Mouse (Mus musculus) mouse trophoblast stem cell (cell line): ENCODE measurements around the gene Rd3.

Source experiments
- in situ Hi-C, 2 experiments: fragments of 300-500 bp; cut with MseI, MboI; formaldehyde crosslinking; loops; 2 replicates in 1 of 2; 3 replicates in 1 of 2; pipeline ENCODE4 v1.15.1; 2025

Rd3 gene

DNA sequence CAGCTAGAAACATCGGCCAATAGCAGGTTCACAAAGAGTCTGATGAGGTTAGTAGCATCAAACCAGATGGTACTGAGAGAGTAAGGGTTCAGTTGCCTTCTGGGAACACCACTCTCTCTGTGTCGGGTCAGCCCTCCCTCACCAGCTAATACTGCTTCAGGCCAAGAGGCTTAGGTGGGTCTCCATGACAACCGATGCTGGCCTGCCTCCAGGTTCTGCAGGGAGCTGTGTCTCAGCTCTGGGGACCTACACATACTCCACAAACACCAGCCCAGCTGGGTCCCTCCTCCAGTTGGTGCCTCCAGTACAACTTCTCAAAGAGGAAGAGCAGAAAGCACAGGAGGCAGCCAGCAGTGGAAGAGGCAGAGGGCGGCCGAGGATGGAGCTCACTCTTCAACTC lies at the start of gene Rd3:
TSS of gene Rd3 (plus strand) at position 184 of the 400 bp plus-strand sequence.
- in situ Hi-C loops, result no loop called here

DNA sequence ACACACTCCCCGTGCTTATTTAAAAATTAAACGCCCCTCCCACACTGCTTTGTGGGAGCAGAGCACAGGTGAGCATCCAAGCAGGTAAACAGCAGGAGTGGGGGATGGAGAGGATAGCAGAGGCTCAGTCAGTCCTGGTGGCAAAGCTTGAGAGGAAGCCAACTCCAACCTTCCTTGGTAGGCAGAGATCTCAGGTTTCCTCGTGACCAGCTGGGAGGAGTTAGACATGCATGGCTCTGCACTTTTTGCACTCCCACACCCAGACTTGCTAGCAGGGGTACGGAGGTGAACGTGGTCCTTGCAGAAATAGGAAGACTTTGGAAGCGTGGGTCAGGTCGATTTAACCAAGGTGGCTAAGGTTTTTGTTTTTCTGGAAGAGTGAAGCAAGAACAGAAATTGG lies 48.8 kb upstream of the Rd3 start:
- in situ Hi-C loops, result no loop called here

DNA sequence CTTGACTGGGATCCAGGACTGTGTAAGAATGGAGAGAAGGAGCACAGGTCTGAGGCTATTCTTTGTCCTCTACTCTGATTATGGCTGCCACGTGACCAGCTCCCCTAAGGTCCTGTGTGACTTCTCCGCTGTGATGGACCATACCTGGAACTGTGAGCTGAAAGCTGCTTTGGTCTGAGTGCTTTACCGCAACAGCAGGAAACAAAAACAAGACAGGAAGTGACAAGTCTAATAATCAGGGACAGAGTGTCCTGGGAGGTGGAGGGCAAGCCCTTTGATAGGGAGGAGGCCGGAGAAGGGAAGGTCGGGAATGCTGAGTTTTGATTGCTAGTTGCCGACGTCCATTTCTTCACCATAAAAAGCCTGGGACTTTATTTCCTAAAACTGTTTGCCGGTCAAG lies 48.1 kb upstream of the Rd3 start:
- in situ Hi-C loops, result no loop called here

DNA sequence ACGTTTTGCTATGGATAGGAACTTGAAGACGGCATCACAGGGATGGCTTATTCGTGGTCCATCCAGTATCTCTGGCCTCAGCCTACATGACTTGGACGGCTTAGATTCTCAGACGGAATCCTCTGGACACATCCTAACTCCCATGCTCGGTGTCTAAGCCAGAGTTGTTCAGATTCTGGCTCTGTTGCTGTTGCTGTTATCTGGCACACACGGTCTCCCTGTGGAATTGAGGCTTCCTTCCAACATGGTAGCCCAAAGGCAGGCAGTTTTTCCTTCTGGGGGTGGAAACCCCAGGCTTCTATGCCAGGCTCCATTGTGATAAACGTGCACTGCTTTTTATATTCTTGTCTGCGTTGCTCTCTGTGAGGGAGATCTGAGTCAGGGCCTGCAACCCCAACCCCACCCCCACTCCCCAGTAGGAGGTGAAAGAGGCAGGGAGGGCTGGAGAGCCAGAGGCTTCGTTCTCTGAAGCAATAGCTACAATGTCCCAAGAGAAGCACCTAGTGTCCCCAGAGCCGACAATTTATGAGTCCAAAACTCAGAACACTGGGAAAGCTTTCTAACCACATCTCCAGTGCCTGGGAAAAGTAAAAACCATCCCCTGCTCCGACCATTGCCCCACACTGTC lies 47.2 kb upstream of the Rd3 start:
- in situ Hi-C loops, result no loop called here

DNA sequence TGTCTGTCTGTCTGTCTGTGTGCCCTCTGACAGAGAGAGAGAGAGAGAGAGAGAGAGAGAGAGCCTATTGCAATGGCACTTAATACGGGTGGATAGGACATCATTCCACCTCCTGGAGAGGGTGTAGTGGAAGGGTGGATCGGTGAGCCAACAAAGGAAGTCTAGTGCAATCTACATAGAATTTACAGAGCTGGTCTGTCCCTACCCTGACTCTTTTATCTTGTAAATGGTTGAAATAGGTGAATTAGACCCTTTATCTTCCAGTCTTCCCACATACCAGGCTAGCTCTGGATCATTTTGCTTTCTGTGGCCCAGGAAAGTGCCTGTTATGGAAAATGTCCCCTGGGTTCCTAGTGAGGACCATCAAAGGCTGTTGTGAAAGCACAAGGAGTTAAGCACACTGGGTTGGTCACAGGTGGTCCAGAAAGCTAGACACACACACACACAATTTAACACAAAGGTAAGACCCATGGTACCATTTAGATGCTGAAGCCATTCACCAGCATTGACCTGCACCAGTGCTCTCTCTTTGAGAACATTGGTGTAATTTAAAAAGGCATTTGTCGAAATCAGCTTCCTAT lies 46.6 kb upstream of the Rd3 start:
- in situ Hi-C loops, result no loop called here

DNA sequence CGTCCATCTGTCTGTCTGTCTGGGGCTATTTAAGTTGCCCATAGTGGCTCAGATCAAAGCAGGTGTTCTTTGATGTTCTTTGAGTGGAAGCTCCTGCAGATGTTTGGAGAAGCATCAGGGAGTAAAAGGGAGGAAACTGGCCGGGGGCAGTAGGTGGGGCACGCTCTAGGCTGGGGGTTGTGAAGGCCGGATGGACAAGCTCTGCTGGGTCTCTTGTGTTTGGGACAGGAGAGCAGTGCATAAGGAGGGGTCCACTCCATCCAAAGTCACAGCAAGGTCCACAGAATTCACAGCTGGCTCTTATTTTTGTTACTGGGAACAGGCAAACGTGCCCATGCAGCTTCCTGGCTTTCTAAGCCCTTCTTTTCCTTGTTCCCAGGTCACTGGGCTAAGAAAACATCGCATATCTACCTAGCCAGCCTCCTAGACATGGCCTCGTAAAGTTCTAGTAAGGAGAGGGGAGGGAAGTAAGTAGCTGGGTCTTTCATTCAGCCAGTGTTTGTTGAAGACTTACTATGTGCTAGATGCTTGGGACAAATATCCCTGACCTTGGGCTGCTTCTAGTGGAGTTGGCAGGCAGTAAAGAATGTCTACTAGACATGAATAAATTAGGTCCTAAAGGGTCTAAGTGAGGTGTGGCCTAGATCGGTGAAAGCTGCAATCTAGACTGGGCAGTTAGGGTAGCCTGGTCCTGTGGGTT lies 44.7 kb upstream of the Rd3 start:
- in situ Hi-C loops, result no loop called here

DNA sequence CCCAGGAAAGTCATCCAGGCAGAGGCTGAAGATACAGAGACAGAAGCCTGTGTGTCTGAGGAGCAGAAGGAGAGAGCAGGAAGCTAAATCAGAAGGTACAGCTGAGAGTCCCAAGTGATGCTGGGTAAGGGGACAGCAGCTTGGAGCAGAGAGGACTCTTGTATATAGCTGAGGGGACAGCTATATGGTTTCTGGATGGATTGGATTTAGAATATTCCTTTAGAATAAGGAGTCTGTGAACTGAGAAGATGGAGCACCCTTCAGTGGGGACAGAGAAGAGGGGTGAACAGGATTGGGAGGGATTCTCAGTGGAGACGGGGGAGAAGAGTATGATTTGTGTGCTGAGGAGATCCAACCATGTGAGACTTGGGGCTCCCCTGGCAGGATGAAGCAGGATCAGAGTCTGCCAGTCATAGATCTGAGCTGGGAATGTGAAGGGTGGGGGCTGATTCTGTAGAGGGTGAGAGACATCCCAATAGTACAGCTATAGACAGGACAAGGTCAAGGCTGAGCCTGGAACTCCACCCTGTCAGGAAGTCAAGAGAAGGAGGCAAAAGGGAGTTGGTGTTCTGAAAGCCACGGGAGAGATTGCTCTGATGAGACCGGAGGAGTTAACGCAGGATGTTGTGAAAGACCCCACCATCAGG lies 44.1 kb upstream of the Rd3 start:
- in situ Hi-C loops, result no loop called here

DNA sequence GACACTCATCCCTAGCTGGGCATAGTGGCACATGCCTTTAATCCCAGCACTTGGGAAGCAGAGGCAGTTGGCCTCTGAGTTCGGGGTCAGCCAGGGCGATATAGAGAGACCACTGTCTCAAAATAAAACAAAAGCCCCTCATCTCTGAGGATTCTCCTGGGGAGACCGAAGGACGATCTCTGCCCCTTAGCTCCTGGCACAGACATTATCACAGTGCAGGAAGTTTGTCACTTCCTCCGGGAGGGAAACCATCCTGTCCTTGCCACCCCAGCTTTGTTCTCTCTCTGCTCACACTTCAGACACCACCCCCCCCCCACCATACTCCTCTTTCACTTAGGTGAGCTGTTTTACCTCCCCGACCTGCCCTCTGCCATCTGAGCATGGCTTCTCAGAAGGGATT lies 33.5 kb upstream of the Rd3 start:
- in situ Hi-C loops, result no loop called here

DNA sequence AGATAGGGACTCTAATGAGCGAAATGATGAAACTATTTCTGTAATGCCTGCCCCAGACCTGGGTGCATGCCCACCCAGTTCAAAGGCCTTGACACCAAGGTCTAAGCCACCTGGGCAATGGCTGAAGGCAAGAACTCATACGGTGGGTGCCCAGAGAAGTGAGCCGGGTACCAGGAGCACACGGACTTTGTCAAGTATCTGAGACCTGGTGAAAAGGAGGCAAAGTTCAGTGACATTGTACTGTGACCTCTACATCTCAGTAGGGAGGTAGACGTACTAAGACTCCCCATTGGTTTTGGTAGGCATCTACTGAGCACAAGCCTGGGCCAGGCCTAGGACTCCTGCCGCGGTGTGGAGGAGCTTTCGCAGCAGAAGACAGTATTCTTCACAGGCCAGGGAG lies 31.8 kb upstream of the Rd3 start:
- in situ Hi-C loops, result no loop called here

DNA sequence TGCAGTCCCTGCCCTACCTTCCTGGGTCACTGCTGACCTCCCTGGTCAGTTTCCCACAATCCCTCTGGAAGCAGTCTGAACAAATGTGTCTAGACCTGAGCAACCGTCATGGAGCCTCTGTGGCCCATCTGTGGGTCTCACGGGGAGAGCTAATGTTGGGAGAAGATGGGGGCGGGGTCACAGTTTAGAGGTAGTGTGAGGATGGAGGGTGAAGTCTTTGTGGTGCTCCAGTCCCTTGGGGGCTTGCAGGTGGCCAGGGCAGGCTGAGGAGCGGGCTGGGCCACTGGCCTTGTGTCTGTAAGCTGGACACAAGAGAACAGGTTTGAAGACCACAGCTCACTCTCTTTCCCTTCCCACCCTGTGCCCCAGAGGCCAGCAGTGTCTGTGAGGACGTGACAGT lies 31.4 kb upstream of the Rd3 start:
- in situ Hi-C loops, result no loop called here

DNA sequence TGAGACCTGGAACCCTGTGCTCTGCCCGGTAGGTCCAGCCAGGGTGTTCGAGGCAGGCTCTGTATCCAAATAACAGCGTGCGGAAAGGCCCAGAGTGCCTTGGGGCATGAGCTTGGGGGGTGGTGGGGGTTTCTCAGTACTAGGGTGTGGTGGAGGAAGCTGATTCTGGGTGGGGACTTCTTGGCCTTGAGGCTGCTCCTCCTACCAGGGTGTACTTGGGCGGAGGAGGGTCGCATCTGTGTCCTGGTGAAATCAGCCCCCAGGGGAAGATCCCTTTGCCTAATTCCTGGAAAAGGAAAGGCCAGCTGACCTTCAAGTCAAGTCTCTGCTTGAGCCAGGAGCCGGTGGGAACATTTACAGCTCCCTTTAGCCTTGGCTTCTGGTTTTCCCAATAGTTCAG lies 30.9 kb upstream of the Rd3 start:
- in situ Hi-C loops, result no loop called here

DNA sequence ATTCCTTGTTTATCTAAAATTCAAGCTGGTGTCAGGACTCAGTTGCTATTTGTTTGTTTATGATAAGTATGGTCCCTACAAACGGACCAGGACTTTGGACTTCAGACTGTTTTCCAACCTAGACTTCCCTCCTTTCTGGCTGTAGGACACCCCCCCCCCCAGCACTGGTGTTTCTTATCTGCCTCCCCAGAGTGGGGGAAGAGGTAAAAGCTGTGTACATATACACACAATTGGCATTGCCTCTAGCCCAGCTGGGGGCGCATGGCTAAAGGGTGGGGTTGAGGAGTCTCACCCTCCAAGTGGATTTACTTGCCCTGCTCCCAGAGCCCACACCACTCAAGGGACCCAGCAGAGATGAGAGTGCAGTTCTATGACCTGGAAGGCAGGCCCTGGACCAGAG lies 30.3 kb upstream of the Rd3 start:
- in situ Hi-C loops, result no loop called here

DNA sequence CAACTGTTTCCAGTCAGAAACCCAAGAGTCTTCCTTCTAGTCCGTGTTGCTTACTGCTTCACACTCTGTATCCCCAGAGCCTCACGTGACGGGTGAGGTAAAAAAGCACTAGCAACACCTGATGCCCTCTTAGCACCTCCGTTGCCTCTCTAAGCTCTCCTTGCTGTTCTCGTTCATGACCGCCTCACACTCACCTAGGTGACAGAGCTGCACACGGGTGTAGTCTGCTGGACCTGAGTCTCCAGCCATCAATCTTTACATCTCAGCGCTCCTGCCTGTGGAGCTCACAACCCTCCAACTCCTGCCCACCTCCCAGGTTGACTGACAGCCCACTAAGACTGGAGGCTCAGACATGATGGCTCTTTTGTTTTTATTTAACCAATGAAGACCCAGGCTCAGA lies 29.4 kb upstream of the Rd3 start:
- in situ Hi-C loops, result no loop called here

DNA sequence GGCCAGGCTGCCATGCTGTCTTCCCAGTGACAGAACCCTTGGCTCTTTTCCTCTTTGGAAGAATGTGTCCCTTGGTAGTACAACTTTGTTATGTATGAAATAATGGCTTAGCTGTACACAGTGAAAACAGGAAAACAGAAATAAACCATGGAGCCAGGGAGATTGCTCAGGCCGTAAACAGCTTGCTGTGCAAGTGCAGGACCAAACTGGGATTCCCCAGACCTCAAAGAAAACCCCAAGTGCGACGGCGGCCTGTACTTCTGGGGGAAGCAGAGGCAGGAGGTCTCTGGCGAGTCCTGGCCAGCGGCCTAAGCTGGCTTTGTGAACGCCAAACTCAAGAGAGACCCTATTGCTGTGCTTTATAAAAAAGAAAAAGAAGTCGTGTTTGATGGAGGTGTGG lies 28.6 kb upstream of the Rd3 start:
- in situ Hi-C loops, result no loop called here

DNA sequence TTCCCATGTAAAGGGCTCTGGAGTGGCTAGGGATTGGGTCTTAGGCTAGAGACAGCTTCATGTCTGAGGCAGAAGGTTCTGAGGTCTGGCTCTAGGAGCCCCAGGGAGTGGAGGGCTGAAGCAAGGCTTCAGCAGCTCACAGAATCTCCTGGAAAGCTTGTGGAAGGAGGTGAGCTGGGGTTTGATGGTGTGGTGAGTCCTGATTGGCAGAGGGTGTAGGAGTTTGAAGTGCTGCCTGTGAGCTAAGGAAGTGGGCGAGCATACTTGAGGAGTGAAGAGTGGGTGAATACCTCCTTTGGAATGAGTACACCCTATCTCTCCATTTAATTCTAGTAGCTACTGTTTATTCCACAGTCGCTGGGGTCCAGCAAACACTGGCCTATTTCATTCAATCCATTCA lies 26.6 kb upstream of the Rd3 start:
- in situ Hi-C loops, result no loop called here

DNA sequence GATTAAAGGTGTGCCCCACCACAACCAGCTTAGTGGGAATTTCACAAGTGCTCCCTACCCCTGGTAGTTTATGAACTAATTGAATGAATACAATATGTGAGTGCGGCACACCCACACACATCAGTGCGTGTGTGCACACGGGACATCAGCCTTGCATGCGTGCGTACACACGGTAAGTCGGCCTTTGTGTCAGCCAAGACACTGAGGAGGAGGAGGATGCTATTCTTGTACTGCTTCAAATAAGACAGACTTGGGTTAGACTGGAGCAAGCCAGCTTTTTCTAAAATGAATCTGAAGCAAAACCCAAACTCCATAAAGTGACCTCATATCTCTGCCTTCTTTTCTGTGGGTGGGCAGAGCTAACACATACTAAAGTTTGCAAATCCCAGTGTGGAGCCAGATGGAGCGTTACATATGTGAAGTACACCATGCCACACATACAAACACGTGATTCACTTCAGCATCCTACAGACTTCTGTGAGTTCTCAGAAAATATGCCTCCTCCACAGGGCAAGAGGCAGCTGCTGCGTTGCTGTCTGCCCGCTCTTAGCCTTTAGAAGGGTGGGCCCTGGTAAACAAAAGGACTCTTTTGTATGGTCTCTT lies 24.3 kb upstream of the Rd3 start:
- in situ Hi-C loops, result no loop called here

DNA sequence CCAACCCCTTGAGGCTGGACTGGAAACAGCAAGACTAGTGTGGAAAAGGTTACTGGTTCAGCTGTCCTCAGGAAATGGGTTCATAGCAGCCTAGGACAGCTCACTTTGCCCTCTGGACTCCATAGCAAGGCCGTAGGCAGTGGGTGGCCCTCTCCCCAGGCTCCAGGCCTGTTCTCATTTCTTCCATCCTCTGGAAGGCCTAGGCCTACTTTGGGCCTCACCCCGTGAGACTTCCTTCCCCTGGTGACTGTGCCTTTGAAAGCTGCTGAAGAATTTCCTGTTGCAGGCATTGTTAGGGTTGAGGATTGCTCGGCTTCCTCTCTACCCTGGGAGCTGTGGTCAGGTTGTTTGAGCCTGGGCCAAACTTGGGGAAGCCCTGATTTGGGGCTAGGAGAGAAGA lies 22.1 kb upstream of the Rd3 start:
- in situ Hi-C loops, result no loop called here

DNA sequence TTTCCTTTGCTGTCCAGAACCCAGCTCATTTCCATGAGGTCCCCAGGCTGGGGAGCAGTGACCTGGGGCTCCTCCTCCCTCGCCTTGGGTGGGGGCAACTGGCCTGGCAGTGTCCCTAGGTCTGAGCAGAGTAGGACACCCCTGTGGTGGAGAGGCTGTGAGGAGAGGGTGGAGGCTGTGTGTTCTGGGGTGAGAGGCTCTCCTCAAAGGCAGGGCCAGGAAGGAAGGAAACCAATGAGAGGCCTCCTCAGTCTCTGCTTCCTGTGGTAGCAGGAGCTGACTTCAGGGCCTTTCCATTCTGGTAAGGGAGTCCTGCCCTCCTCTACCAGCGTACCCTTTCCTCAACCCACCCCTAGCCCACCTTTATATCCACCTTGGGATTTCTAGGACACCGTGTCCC lies 20.9 kb upstream of the Rd3 start:
- in situ Hi-C loops, result no loop called here

DNA sequence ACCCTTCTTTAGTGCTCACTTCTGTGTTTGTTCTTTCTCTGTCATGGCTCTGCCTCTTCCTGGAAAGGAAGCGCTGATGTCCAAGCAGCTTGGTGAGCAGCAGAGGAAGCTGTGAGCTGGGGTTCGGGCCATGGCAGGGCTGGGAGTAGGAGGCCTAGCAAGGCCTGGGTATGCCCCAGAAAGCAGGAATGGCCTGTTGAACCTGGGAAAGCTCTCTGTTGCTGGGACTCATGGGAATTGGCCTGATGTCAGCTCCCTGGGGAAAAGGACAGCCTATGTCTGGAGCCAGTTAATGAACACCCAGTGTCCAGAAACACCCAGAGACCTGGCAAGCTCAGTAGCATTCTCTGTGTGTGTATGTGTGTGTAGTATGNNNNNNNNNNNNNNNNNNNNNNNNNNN lies 20.3 kb upstream of the Rd3 start:
- in situ Hi-C loops, result no loop called here

DNA sequence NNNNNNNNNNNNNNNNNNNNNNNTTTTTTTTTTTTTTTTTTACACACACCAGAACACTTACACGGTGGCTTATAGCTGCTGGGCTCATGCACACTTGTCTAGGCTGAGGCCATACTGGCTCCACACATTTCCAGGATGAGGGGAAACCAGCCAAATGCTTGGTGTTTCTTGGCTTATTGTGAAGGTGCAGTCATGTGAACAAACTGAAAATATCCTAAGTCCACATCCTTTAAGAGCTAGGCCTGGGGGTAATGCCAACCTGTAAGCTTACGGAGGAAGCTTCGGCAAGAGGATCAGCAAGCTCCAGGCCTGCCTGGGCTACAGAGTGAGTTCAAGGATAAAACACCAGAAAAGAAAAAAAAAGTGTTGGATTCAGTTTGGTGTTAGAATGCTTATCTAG lies 19.8 kb upstream of the Rd3 start:
- in situ Hi-C loops, result no loop called here

DNA sequence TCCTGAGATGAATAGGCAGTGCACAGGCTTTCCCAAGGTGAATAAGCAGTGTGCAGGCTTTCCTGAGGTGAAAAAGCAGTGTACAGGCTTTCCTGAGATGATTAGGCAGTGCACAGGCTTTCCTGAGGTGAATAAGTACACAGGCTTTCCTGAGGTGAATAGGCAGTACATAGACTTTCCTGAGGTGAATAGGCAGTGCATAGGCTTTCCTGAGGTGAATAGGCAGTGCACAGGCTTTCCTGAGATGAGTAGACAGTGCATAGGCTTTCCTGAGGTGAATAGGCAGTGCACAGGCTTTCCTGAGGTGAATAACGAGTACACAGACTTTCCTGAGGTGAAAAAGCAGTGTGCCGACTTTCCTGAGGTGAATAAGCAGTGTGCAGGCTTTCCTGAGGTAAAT lies 16.2 kb upstream of the Rd3 start:
- in situ Hi-C loops, result no loop called here

DNA sequence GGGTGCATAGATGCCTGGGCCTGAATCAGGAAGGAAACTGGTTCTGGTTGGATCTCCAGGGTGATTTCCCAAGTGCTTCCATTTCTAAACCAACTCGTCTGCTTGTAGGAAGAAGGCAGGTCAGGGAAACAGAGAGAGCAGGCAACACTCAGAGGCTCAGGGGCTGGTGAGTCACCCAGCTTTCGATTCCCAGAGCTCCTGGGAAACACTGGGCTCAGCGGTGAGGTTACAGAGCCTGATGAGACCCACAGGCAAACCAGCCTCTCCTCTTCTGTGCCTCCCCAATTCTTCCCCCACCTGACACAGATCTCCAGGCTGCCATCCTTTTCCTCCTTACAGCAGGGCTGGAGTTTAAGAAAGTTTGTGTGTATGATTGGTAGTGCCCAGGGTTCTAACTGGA lies 13.8 kb upstream of the Rd3 start:
- in situ Hi-C loops, result no loop called here
